Mouse (Mus musculus) forebrain, embryonic 12.5 days (tissue): ENCODE results near the gene Scyl1. TPM values are rescaled to one million over a fixed set of nuclear protein-coding genes. Genes with fewer than 3 reads are reported as not detected.
"Not testable (repeated sequence)": the region's sequence is repeated elsewhere in the genome, so short reads cannot be mapped to it uniquely, and the experiment has no call there.

Experiments
- ATAC-seq: fragments of 200-750 bp; cut with Nextera tagmentation; 2 replicates; pipeline ENCODE4 v1.8.0; 2017; ENCODE audit warnings: moderate TSS enrichment; ENCODE audit not compliant: low FRiP score
- H3K27ac ChIP-seq: fragments of 300-500 bp; sonication (generic); 2 replicates; pipeline ENCODE4 v1.5.1; 2016; ENCODE audit warnings: mild to moderate bottlenecking
- H3K27me3 ChIP-seq: fragments of 300-500 bp; sonication (generic); 2 replicates; pipeline ENCODE4 v1.6.1; 2016; ENCODE audit warnings: mild to moderate bottlenecking
- H3K36me3 ChIP-seq: fragments of 300-500 bp; sonication (generic); replicated peaks from 2 replicates; pipeline ENCODE4 v1.6.1; 2016; ENCODE audit warnings: mild to moderate bottlenecking
- H3K4me1 ChIP-seq: fragments of 300-500 bp; sonication (generic); 2 replicates; pipeline ENCODE4 v1.6.1; 2016
- H3K4me2 ChIP-seq: fragments of 300-500 bp; sonication (generic); 2 replicates; pipeline ENCODE4 v1.6.1; 2016; ENCODE audit warnings: mild to moderate bottlenecking, moderate library complexity
- H3K4me3 ChIP-seq: fragments of 300-500 bp; sonication (generic); replicated peaks from 2 replicates; pipeline ENCODE4 v1.5.1; 2016; ENCODE audit warnings: mild to moderate bottlenecking
- H3K9ac ChIP-seq: fragments of 300-500 bp; sonication (generic); 2 replicates; pipeline ENCODE4 v1.6.1; 2016; ENCODE audit warnings: mild to moderate bottlenecking
- H3K9me3 ChIP-seq: fragments of 300-500 bp; sonication (generic); 2 replicates; pipeline ENCODE4 v1.6.1; 2016
- WGBS: fragments of 180-500 bp; shearing (Covaris S2); methylation state at CpG from one replicate; pipeline ENCODE4 v1.1.7; 2016; 5-methylcytosine and 5-hydroxymethylcytosine counted together
- polyA plus RNA-seq: library from polyadenylated mRNA; unstranded; fragments of >200 nt; fragmentation: Nextera tagmentation; extraction: Ambion mirVana; gene quantifications from 2 replicates; pipeline ENCODE4 v1.2.1, GENCODE M21; 2016

Scyl1 gene
- polyA plus RNA-seq: 63.4 and 65.3 TPM in 2 replicates

DNA sequence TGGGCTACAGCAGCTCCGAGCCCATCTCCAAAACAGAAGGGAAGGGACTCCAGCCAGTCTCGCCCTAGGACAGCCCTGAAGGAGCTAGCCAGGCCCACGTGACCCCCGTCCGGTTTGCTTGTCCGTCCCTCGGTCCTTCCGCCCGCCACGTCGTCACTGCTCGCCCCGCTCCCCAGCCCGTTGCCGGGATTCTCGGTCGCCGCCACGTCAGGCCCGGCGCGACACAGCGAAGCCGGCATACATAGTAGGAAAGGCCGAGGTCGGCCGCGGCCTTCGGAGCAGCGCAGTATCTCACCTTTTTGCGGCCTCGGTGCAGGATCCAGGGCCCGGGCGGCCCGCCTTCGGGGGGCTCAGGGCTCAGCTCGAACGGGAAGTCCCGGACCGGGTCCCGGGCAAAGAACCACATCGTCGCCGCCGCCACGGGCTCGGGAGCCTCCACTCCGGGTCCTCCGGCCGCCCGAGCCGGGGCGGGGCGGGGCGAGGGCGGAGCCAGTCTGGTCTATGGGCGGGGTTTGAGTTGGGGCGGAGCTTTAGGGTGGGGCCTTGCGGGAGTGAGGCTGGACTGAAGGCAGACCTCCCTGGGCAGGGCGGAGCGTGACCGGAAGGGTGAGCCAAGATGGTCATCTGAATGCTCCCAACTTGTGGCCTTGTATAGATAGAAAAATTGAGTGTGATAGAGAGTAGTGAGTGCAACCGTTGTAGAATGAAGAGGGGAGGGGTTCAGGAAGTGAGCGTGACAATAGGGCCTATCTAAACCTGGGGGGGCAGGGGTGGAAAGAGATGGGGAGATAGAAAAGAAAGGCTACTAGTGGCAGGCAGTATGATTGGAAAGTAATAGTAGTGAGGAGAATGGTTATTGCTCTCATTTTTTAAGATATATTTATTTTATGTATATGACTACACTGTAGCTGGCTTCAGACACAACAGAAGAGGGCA lies at the start of gene Scyl1:
TSS of gene Scyl1 (minus strand) at position 495 of the 936 bp plus-strand sequence.
- peak; percentile 98 for ATAC-seq
- Histone ChIP-seq H3K9ac (peak within 1 kb of the TSS; percentile 94), H3K4me1 (peaks cover 18% of the 10 kb centered on the region), H3K4me3 (peak within 1 kb of the TSS; percentile 93), H3K27me3 (no peaks in the 10 kb centered on the region), H3K36me3 (peaks cover 37% of the 10 kb centered on the region), H3K4me2 (peak within 1 kb of the TSS; percentile 87), H3K27ac (peak within 1 kb of the TSS; percentile 74), H3K9me3 (no peaks in the 10 kb centered on the region)
- under 1% methylated on average over 64 of the region's 64 CpGs for WGBS

DNA sequence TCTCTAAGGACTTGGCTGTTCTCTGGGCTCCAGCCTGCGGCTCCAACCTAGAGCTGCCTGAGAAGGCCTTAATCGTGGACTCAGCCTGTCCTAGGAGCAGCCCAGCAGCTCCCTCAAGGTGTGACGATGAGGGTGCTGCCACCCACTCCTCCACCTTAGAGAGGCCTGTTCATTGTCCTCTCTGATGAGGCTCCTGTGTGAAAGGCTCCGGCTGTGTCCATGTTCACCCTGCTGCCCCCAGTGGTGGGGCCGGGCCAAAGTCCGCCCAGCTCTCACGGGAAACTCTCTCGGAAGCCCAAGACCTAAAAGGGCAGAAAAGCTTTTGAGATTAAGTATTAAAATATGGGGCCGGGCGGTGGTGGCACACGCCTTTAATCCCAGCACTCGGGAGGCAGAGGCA lies 48.3 kb upstream of the Scyl1 start:
- 55% methylated on average over 12 of the region's 12 CpGs for WGBS
- H3K4me2 ChIP-seq: no peak overlapping the region
- H3K4me3 ChIP-seq: no peak overlapping the region
- H3K9me3 ChIP-seq: no peaks in the 10 kb centered on the region
- H3K36me3 ChIP-seq: no peaks in the 10 kb centered on the region
- H3K9ac ChIP-seq: no peak overlapping the region
- no peak overlapping the region for H3K27ac ChIP-seq
- ATAC-seq: no peak
- 0 out of 2 replicates have a peak, but pooled peaks cover 6% of the 10 kb centered on the region for H3K27me3 ChIP-seq
- H3K4me1 ChIP-seq: peaks cover 26% of the 10 kb centered on the region

DNA sequence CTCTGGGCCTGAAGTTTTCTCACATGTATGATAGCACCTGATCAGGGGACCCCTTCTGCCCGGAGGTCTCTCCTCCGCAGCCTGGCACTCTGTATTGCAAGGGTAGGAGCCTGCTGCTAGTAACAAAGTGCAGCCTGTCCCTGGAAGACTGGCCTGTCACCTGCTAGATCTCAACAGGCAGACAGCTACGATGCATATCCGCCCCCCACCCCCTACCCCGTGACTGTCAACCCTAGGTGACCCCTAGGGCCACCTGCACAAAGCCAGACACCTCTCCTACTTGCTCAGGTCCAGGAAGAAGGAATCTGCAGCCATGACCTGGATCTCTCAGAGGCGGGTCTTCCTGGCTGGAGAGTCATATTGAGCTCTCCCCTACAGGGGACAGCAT lies 47.4 kb upstream of the Scyl1 start:
- Histone ChIP-seq H3K4me3 (no peak overlapping the region), H3K27ac (no peak overlapping the region), H3K9ac (no peak overlapping the region), H3K27me3 (no peaks in the 10 kb centered on the region), H3K9me3 (no peaks in the 10 kb centered on the region), H3K4me2 (no peak overlapping the region), H3K4me1 (peaks cover 30% of the 10 kb centered on the region), H3K36me3 (no peaks in the 10 kb centered on the region)
- 81% methylated on average over 6 of the region's 6 CpGs for WGBS
- ATAC-seq: no peak

DNA sequence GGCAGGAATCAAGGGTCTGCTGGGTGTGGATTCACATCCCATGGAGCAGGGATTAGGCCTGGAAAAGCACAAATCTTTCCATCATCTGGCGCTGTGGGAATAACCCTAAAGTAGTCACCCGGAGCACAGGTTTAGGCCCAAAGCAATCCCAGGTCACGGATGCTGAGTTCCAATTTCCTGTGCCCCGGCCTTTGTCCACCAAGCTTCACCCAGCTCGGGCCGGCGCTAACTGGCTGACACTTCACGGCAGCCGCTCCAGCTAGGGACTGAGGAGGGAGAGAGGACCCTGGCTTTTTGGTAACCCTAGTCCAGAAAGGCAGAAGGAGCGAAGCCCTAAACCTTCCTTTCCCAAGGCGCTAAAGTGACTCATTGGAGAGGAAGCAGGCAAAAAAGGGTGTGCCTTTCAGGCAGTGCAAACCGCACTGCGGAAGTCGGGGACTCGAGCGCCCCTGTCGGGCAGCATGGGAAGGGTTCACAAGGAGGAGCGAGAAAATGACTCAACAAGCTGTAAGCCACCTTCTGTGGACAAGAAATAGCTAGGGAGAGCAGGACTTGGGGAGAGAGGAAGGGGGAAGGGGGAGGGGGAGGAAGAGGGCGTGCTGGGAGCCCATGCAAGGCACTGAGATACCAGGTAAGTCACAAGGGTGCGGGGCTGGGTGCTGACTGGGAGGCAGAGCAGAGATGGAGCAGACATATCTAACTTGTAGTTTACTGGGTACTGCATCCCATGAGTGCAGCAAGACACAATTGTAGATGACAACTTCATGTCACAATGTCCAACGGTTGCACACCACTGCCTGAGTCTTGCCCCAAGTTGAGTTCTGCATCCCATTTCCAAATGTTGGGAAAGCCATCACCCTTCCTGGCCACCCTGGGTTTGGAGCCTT lies 46.7 kb upstream of the Scyl1 start:
- peak; percentile 62 for ATAC-seq
- WGBS: 23% methylated on average over 21 of the region's 21 CpGs
- Histone ChIP-seq H3K4me3 (peak overlapping the region; percentile 25), H3K27me3 (no peaks in the 10 kb centered on the region), H3K9ac (peak overlapping the region; percentile 53), H3K4me2 (peak overlapping the region; percentile 48), H3K4me1 (peaks cover 23% of the 10 kb centered on the region), H3K27ac (peak overlapping the region; percentile 77), H3K36me3 (no peaks in the 10 kb centered on the region), H3K9me3 (no peaks in the 10 kb centered on the region)

DNA sequence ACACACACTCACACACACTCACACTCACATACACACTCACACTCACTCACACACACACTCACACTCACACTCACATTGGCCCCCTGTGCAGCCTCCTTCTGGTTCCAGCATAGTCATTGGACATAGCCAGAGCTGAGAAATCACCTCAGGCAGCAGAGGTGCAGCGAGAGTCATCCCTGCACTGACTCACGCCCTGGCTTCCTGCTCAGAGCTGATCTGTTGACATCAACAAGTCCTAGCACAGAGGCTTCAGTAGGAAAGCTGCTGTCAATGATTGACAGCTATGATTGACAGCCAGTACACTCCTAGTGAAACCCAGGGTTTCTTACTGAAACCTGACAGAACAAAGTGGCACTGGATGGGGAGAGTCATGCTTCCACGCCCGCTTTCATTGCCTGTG lies 44.7 kb upstream of the Scyl1 start:
- no peaks in the 10 kb centered on the region for H3K36me3 ChIP-seq
- no peak overlapping the region for H3K4me3 ChIP-seq
- peaks cover 33% of the 10 kb centered on the region for H3K4me1 ChIP-seq
- H3K27ac ChIP-seq: no peak overlapping the region
- 79% methylated on average over 4 of the region's 4 CpGs for WGBS
- H3K9ac ChIP-seq: no peak overlapping the region
- ATAC-seq: no peak
- no peaks in the 10 kb centered on the region for H3K27me3 ChIP-seq
- H3K9me3 ChIP-seq: no peaks in the 10 kb centered on the region
- no peak overlapping the region for H3K4me2 ChIP-seq

DNA sequence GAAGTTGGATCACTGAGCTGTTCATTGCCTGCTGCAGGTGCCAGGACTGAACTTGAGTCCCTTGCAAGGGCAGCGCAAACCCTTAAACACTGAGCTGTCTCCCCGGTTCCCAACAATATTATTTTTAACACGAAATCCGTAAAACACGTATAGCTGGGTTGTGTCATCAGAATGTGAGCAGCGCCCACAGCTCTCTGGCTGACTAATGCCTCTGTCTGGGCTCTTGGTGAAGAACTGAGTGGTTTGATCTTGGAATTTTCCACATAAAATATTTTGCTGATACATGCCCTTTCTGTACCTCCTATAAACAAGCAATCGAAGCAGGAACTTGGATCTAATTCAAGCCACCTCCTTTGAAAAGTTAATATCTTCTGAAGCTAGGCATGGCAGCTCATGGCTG lies 43.8 kb upstream of the Scyl1 start:
- H3K36me3 ChIP-seq: no peaks in the 10 kb centered on the region
- no peak for ATAC-seq
- H3K9ac ChIP-seq: no peak overlapping the region
- H3K27ac ChIP-seq: no peak overlapping the region
- H3K4me2 ChIP-seq: no peak overlapping the region
- no peaks in the 10 kb centered on the region for H3K9me3 ChIP-seq
- peaks cover 42% of the 10 kb centered on the region for H3K4me1 ChIP-seq
- H3K27me3 ChIP-seq: no peaks in the 10 kb centered on the region
- WGBS: 92% methylated on average over 7 of the region's 7 CpGs
- no peak overlapping the region for H3K4me3 ChIP-seq

DNA sequence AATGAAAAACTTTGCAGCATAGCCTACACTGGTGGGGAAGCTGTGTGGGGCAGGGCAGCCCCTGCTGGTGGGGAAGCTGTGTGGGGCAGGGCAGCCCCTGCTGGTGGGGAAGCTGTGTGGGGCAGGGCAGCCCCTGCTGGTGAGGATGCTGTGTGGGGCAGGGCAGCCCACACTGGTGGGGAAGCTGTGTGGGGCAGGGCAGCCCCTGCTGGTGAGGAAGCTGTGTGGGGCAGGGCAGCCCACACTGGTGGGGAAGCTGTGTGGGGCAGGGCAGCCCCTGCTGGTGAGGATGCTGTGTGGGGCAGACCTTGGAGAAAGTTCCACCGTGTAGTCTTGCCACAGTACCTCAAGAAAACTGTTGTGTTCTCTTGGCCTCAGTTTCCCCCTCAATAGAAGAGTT lies 42.8 kb upstream of the Scyl1 start:
- peaks cover 50% of the 10 kb centered on the region for H3K4me1 ChIP-seq
- H3K27me3 ChIP-seq, H3K9ac ChIP-seq, H3K4me3 ChIP-seq, H3K9me3 ChIP-seq, H3K4me2 ChIP-seq, ATAC-seq, H3K36me3 ChIP-seq, H3K27ac ChIP-seq: not testable (repeated sequence)
- 13% methylated on average over 1 of the region's 1 CpGs for WGBS

DNA sequence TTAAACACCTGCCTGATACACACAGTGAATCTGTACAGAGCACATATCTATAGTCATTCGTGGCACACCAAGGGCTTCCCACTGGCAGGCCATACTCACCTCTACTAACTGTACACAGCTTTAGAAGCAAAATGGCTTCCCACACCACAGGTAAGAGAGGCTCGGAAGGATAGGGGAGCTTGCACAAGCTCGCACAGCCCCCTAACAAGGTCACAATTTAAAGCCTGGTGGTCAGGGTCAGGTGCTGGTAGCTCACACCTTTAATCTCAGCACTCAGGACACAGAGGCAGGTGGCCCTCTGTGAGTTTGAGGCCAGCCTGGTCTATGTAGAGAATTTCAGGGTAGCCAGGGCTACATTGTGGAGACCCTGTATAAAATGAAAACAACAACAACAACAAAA lies 42.3 kb upstream of the Scyl1 start:
- H3K27me3 ChIP-seq: no peaks in the 10 kb centered on the region
- no peaks in the 10 kb centered on the region for H3K36me3 ChIP-seq
- H3K4me3 ChIP-seq: no peak overlapping the region
- peaks cover 50% of the 10 kb centered on the region for H3K4me1 ChIP-seq
- no peaks in the 10 kb centered on the region for H3K9me3 ChIP-seq
- no peak for ATAC-seq
- 92% methylated on average over 3 of the region's 3 CpGs for WGBS
- H3K4me2 ChIP-seq: no peak overlapping the region
- no peak overlapping the region for H3K9ac ChIP-seq
- H3K27ac ChIP-seq: no peak overlapping the region

DNA sequence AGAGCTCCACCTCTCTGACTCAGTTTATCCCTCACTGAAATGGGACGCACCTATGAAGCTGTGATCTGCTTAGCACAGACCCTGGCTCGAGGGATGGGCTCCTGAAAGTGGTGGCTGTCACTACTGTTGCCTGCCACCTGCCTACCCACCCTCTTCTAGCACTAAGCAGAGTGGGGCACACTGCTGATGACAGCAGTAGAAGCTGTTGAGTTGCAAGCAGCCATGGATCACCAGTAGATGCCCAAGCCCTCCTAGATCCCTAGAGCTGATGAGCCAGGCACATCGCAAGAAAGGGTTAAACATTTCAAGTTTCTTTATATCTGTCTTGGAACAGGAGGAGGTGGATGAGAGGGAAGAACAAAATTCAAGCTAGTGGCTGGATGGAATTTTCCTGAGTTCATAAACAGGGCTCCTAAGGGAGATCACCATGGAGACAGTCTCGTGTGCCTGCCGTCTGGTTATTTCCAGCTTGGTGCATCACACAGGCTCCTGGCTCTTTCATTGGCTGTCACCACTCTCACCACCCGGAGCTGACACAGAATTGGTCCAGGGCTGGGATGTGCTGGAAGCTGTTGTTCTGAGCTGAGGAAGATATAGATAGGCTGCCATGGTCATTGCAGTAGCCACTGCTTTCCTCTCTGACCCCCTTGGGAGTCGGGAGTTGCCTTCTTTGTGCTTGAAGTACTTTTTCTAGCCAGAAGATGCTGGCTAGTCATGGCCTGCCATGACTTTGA lies 40.7 kb upstream of the Scyl1 start:
- H3K9me3 ChIP-seq: no peaks in the 10 kb centered on the region
- peaks cover 42% of the 10 kb centered on the region for H3K4me1 ChIP-seq
- ATAC-seq: peak; percentile 91
- H3K9ac ChIP-seq: peak overlapping the region; percentile 21; the same call in 1 of the 2 replicates
- WGBS: 48% methylated on average over 7 of the region's 7 CpGs
- peak overlapping the region; percentile 92 for H3K27ac ChIP-seq
- H3K36me3 ChIP-seq: no peaks in the 10 kb centered on the region
- H3K4me3 ChIP-seq: no peak overlapping the region
- H3K27me3 ChIP-seq: no peaks in the 10 kb centered on the region
- H3K4me2 ChIP-seq: peak overlapping the region; percentile 13; the same call in 1 of the 2 replicates

DNA sequence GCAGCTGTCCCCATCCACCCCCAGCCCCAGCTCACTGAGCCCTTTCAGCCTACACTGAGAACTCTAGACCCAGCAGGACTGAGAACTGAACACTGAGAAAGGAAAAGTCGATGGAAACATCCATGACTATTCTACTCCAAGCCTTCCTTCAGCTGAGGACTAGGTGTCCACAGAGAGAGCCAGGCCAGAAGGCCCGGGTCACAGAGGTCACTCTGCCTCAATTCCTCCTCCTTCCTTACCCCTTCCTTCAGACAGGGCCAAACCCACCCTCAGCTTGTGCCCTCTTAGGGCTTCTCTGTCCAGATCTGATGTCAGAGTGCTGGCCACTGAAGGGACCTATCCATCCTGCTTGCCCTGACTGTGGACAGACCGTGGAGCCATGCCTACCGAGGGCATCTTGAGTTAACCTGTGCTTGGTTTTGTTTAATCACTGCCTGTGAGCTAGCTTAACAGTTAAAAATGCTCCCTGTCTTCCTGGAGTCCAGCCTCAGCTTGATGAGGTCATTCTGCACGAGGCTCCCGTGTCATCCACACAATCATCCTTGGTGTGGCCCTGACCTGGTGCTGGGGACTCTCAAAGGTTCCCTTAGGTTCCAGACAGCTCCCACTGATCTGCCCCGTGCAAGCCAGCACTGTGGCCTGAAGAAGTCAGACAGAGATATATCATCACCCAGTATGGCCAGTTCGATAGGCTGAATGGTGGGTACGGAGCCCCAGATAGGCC lies 39.8 kb upstream of the Scyl1 start:
- whole genome bisulfite sequencing: 81% methylated on average over 9 of the region's 9 CpGs
- Histone ChIP-seq H3K9me3 (no peaks in the 10 kb centered on the region), H3K9ac (no peak overlapping the region), H3K4me1 (peaks cover 51% of the 10 kb centered on the region), H3K27me3 (no peaks in the 10 kb centered on the region), H3K4me3 (no peak overlapping the region), H3K36me3 (no peaks in the 10 kb centered on the region), H3K27ac (peak overlapping the region; percentile 92), H3K4me2 (no peak overlapping the region)
- 0 out of 2 replicates have a peak, but pooled peaks have one; percentile 10 for ATAC-seq

DNA sequence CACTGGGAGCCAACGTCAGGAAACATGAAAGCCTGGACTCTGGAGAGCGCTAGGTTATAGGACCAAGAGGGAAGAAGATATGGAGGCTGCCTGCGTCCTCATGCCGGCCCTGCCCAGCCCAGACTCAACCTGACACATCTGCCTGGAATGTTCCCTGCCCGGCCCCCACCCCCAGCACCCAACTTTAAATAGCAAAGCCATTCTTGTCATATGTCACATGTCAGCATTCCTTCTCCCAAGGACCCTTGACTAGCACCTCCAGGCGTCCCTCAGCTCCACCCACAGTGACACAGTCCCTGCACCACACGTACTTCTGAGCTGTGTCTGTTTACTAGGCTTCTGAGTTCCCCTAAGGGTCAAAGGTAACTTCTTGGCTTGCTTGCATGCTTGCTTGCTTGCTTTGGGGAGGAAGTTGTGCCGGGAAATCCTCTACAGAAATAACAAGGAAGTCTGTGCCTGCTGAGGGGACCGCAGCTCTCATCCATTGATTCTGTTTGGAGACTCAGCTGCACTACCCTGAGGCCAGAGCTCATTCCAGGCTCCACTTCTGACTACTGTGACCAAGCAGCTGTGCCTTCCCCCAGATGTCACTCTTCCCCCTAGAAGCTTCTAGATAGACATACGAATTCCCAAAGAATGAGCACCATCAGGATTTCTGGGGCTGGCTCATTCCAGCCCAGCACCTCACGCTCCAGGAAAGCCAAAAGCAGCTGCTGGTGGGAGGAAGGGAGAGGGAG lies 39.1 kb upstream of the Scyl1 start:
- Histone ChIP-seq H3K4me2 (no peak overlapping the region), H3K36me3 (no peaks in the 10 kb centered on the region), H3K9me3 (no peaks in the 10 kb centered on the region), H3K27ac (peak overlapping the region; percentile 92), H3K4me3 (no peak overlapping the region), H3K4me1 (peaks cover 56% of the 10 kb centered on the region), H3K9ac (no peak overlapping the region), H3K27me3 (no peaks in the 10 kb centered on the region)
- ATAC-seq: no peak
- WGBS: 53% methylated on average over 11 of the region's 11 CpGs
